Mouse (Mus musculus) lung, postnatal 0 days (tissue): ENCODE data around the gene Asphd1. TPM values are rescaled to one million over a fixed set of nuclear protein-coding genes. Genes with fewer than 3 reads are reported as not detected.
"Not testable (repeated sequence)": the region's sequence is repeated elsewhere in the genome, so short reads cannot be mapped to it uniquely, and the experiment has no call there.

Experiments used
- ATAC-seq: fragments of 200-750 bp; cut with Nextera tagmentation; 2 replicates; pipeline ENCODE4 v1.8.0; 2017; ENCODE audit warnings: moderate library complexity
- DNase-seq: peaks from one replicate; pipeline ENCODE4 v3.0.0-alpha.2; 2016; ENCODE audit warnings: low spot score
- H3K27ac ChIP-seq: fragments of 300-500 bp; sonication (generic); 2 replicates; pipeline ENCODE4 v1.5.1; 2014; ENCODE audit warnings: antibody characterized with exemption, mild to moderate bottlenecking, low read length, mixed read lengths
- H3K27me3 ChIP-seq: fragments of 300-500 bp; sonication (generic); replicated peaks from 2 replicates; pipeline ENCODE4 v1.6.1; 2014; ENCODE audit warnings: low read length, mixed read lengths; ENCODE audit not compliant: insufficient read depth
- H3K36me3 ChIP-seq: fragments of 300-500 bp; sonication (generic); 2 replicates; pipeline ENCODE4 v1.6.1; 2014; ENCODE audit warnings: low read length, mixed read lengths; ENCODE audit not compliant: insufficient read depth
- H3K4me1 ChIP-seq: fragments of 300-500 bp; sonication (generic); 2 replicates; pipeline ENCODE4 v1.6.1; 2014; ENCODE audit warnings: antibody characterized with exemption, low read depth, low read length, mixed read lengths; ENCODE audit not compliant: insufficient read depth
- H3K4me2 ChIP-seq: fragments of 300-500 bp; sonication (generic); replicated peaks from 2 replicates; pipeline ENCODE4 v1.6.1; 2014; ENCODE audit warnings: low read depth, mild to moderate bottlenecking, low read length, moderate library complexity, mixed read lengths
- H3K4me3 ChIP-seq: fragments of 300-500 bp; sonication (generic); 2 replicates; pipeline ENCODE4 v1.5.1; 2014; ENCODE audit warnings: low read depth, low read length
- H3K9ac ChIP-seq: fragments of 300-500 bp; sonication (generic); replicated peaks from 2 replicates; pipeline ENCODE4 v1.6.1; 2014; ENCODE audit warnings: low read depth, mild to moderate bottlenecking
- H3K9me3 ChIP-seq: fragments of 300-500 bp; sonication (generic); 2 replicates; pipeline ENCODE4 v1.6.1; 2016; ENCODE audit warnings: low read length, mixed read lengths
- CTCF ChIP-seq: IDR thresholded peaks from 2 replicates; pipeline ENCODE4 v1.5.1; 2016; ENCODE audit warnings: antibody characterized with exemption, mild to moderate bottlenecking
- EP300 ChIP-seq: IDR thresholded peaks from 2 replicates; pipeline ENCODE4 v1.6.1; 2016; ENCODE audit warnings: antibody characterized with exemption, mild to moderate bottlenecking, control low read depth
- WGBS: fragments of 180-500 bp; shearing (Covaris S2); extraction: QIAGEN DNeasy Blood & Tissue Kit; methylation state at CpG from one replicate; pipeline ENCODE4 v1.1.7; 2014; 5-methylcytosine and 5-hydroxymethylcytosine counted together
- polyA plus RNA-seq: library from polyadenylated mRNA; unstranded; fragments of >200 nt; fragmentation: Nextera tagmentation; extraction: Ambion mirVana; gene quantifications from 2 replicates; pipeline ENCODE4 v1.2.1, GENCODE M21; 2015

Asphd1 gene
- polyA plus RNA-seq, 1 experiment from 2014 or later = not detected

DNA sequence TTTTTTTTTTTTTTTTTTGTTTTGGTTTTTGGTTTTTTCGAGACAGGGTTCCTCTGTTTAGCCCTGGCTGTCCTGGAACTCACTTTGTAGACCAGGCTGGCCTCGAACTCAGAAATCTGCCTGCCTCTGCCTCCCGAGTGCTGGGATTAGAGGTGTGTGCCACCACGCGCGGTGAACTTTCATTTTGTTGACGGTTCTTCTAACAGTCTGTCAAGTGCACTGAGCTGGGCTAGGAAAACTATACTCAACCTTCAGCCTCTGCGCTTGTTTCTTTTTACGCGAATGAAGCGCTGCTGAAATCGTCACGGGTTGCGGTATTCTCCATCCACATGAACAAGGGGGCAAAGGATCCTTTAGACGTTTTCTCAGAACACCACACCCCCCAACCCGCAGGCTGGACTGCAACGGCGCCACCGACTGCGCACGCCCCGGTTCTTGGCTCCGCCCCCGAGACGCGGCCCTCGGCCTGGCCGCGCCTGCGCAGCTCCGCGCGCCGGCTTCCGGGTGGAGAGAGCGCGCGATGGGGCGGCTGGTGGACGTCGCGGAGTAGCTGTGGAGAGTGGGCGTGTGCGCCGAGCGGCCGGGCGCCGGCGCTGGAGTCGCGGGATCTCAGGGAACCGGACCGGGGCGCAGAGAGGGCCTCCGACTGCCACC is 20.9 kb downstream of the Asphd1 start, which contains the start of gene Kctd13:
TSS of gene Kctd13 (plus strand) at position 496 of the 654 bp plus-strand sequence.
- 2% methylated on average over 56 of the region's 56 CpGs for WGBS
- Histone ChIP-seq H3K4me3 (peak within 1 kb of the TSS; percentile 68), H3K36me3 (no peaks in the 10 kb centered on the region), H3K4me2 (peak within 1 kb of the TSS; percentile 98), H3K27ac (peak within 1 kb of the TSS; percentile 55), H3K4me1 (peaks cover 8% of the 10 kb centered on the region; the same call in 1 of the 2 replicates), H3K9ac (peak within 1 kb of the TSS; percentile 62), H3K9me3 (no peaks in the 10 kb centered on the region), H3K27me3 (no peaks in the 10 kb centered on the region)
- TF ChIP-seq CTCF = no peak
- DNase-seq (peak; percentile 97), ATAC-seq (peak; percentile 99)

DNA sequence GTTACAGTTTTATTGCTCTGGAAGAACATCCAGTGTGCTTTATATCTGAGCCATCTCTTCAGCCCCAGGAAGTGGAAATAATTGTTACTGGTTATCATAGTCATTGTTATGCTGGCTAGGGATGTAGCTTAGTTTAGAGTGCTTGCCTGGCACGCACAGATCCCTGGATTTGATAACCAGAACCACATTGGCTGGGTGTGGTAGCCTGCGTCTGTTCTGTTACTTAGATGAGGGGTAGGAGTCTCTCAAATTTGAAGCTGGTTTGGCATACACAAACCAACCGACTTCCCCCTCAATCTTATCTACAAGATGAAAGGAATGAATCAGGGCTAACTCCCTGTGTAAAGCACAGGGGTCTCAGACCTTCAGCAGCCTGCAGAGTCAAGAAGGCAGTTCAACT is 23.1 kb downstream of the Asphd1 start:
- WGBS = 23% methylated on average over 3 of the region's 3 CpGs
- Histone ChIP-seq H3K27ac (no peak overlapping the region), H3K4me1 (peaks cover 8% of the 10 kb centered on the region; the same call in 1 of the 2 replicates), H3K9me3 (no peaks in the 10 kb centered on the region), H3K27me3 (no peaks in the 10 kb centered on the region), H3K36me3 (no peaks in the 10 kb centered on the region), H3K4me3 (no peak overlapping the region), H3K4me2 (no peak overlapping the region), H3K9ac (no peak overlapping the region)
- no peak for DNase-seq
- TF ChIP-seq CTCF (no peak), EP300 (no peak)
- ATAC-seq = no peak

DNA sequence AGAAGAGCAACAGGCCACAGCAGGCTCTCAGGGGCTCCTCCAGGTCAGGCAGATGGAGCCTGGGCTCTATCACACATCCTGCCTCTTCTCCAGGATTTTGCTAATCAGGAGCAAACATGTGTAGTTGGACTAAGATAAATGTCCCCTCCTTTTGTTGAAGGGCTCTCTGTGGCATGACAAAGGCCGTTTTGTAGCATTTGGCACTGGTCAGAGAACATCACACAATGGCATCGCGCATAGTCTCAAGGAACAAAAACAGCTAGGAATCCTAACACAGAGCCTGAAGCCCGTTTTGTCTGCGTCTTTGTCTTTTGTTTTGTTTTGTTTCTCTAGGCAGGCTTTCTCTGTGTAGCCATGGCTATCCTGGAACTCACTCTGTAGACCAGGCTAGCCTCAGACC is 25.4 kb downstream of the Asphd1 start:
- WGBS = 61% methylated on average over 5 of the region's 5 CpGs
- Histone ChIP-seq H3K4me2 (no peak overlapping the region), H3K4me3 (no peak overlapping the region), H3K4me1 (no peaks in the 10 kb centered on the region), H3K9me3 (no peaks in the 10 kb centered on the region), H3K36me3 (no peaks in the 10 kb centered on the region), H3K27me3 (no peaks in the 10 kb centered on the region), H3K9ac (no peak overlapping the region), H3K27ac (no peak overlapping the region; the same call in 1 of the 2 replicates)
- no peak for TF ChIP-seq EP300
- no peak for TF ChIP-seq CTCF
- ATAC-seq (no peak), DNase-seq (no peak)

DNA sequence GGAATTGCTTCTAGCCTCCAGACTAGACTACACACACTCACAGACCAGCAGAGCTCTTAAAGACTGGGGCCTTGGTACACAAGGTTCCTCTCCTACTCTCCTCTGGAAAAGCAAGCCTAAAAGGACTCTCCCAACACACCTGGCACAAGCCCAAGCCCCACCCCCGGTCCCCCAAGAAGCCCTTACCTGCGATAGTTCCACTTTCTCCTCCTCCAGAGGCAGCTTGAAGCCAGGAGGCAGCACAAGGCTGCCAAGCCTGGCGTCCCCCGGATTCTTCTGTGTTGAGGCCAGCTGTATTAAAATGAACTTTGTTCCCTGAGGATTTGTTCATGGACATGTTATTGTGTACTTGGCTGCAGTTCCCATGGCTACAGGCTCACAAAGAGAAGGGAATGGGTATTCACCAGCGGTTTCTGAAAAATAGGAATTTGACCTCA is 26.7 kb downstream of the Asphd1 start, which contains the start of gene Tmem219:
TSS of gene Tmem219 (minus strand) at position 294 of the 437 bp plus-strand sequence.
- Histone ChIP-seq H3K9me3 (no peaks in the 10 kb centered on the region), H3K4me3 (no peak within 1 kb of the TSS), H3K4me1 (no peaks in the 10 kb centered on the region), H3K27ac (peak within 1 kb of the TSS; percentile 15; the same call in 1 of the 2 replicates), H3K27me3 (no peaks in the 10 kb centered on the region), H3K9ac (no peak within 1 kb of the TSS), H3K4me2 (no peak within 1 kb of the TSS), H3K36me3 (no peaks in the 10 kb centered on the region)
- 38% methylated on average over 5 of the region's 5 CpGs for WGBS
- peak; percentile 90 for ATAC-seq
- peak; percentile 29 for TF ChIP-seq CTCF
- TF ChIP-seq EP300 = peak; percentile 51; the same call in 1 of the 2 replicates
- peak; percentile 71 for DNase-seq

DNA sequence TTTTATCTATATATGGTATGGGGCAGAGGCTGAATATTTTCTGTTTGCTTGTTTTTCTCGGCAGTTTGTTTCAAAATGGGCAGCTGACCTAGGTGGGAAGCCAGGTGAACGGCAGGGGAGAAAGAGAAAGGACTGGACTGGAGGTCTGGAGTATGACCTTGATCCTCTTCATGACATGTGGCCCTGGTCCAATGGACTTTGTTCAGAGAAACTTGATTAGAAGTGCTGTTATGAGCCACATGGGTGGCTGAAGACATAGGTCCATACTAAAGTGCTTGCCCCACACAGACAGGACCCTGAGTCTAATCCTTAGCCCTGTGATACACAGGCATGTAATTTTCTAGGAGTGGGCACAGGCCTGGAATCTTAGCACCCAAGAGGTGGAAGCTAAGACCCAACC is 27.8 kb downstream of the Asphd1 start:
- no peaks in the 10 kb centered on the region for H3K4me1 ChIP-seq
- no peaks in the 10 kb centered on the region for H3K9me3 ChIP-seq
- WGBS = 56% methylated on average over 2 of the region's 2 CpGs
- TF ChIP-seq CTCF (no peak), EP300 (no peak)
- no peak overlapping the region for H3K4me3 ChIP-seq
- no peak overlapping the region for H3K9ac ChIP-seq
- no peak for DNase-seq
- no peaks in the 10 kb centered on the region for H3K27me3 ChIP-seq
- no peaks in the 10 kb centered on the region for H3K36me3 ChIP-seq
- no peak for ATAC-seq
- H3K4me2 ChIP-seq = no peak overlapping the region
- H3K27ac ChIP-seq = peak overlapping the region; percentile 43; the same call in 1 of the 2 replicates

DNA sequence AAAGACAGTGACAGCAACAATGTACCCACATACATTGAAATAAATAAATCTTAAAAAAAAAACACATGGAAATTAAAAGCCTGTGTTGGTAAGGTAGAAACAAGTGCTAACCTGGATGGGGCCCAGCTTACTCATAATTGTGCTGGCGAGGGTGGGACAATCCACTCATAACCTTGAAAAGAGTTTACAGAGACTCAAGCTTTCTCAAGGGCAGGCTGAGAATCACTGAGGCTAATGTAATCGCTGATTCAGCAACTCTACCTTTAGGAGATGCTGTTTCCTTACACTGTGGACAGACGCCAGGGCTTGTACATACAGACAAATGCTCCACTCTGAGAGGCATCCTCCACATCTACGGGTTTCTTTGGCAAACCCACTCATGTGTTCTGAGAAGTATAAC is 29.4 kb downstream of the Asphd1 start:
- ATAC-seq (no peak), DNase-seq (no peak)
- H3K27me3 ChIP-seq = no peaks in the 10 kb centered on the region
- H3K27ac ChIP-seq = no peak overlapping the region
- H3K9ac ChIP-seq = no peak overlapping the region
- H3K36me3 ChIP-seq = no peaks in the 10 kb centered on the region
- H3K4me2 ChIP-seq = no peak overlapping the region
- H3K4me1 ChIP-seq = no peaks in the 10 kb centered on the region
- no peaks in the 10 kb centered on the region for H3K9me3 ChIP-seq
- TF ChIP-seq CTCF (no peak), EP300 (no peak)
- H3K4me3 ChIP-seq = no peak overlapping the region
- WGBS = 56% methylated on average over 4 of the region's 4 CpGs

DNA sequence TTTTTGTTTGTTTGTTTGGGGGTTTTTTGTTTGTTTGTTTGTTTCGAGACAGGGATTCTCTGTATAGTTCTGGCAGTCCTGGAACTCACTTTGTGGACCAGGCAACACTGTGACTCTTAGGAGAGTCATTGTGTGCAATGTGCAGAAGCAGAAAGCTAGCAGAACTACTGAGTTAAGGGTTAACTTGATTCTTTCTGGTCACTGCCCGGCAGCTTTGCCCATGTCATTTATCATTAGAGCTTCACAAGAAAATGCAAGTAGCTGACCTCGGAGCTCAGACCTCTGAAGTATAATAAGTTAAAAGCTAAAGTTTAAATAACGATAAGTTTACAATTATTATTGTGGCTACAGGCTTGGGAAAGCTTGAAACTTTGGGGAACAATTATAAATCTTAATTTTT is 31.0 kb downstream of the Asphd1 start:
- not testable (repeated sequence) for H3K36me3 ChIP-seq, H3K4me1 ChIP-seq, H3K4me2 ChIP-seq, H3K27me3 ChIP-seq, H3K27ac ChIP-seq, H3K9me3 ChIP-seq, H3K9ac ChIP-seq, DNase-seq, ATAC-seq, H3K4me3 ChIP-seq
- WGBS = 23% methylated on average over 4 of the region's 4 CpGs
